Mouse (Mus musculus): ENCODE results near the gene Srgn. TPM values are rescaled to one million over a fixed set of nuclear protein-coding genes. Genes with fewer than 3 reads are reported as not detected.

Srgn gene
- polyA plus RNA-seq, 2 experiments = 23.7 to 82.6 TPM

DNA sequence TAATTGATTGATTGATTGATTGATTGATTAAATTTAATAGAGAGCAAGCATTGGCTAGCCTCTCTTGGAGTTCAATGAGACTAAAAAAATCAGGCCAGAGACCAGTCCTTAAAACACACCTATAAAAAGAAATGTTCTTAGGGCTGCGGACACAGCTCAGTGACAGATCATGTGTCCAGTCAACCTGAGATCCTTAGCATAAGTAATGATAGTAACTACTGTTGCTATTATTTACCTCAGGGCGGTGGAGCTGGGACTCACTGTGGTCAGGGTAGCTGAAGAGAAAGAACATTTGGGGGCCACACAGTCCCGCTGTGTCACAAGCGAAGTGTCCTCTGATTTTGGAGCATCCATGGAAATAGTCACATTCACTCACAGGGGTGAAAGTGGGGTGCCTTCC is 14.4 kb downstream of the Srgn start:
- H3K27ac ChIP-seq = no peak overlapping the region
- H3K9ac ChIP-seq (replicated peaks) = no peak overlapping the region
- 73% methylated on average over 4 of the region's 4 CpGs for WGBS (ENCODE audit: insufficient replicate concordance)
- no peak overlapping the region for H3K4me2 ChIP-seq (ENCODE audit: low read depth)
- no peak for ATAC-seq (ENCODE audit: insufficient read depth)
- H3K9me3 ChIP-seq (ENCODE audit: control insufficient read depth, low read length) = no peaks in the 10 kb centered on the region
- H3K4me1 ChIP-seq (replicated peaks; ENCODE audit: control insufficient read depth in 2 of 2, insufficient read depth in 2 of 2, low read length in 1 of 2) = peaks cover 3 to 28% of the 10 kb centered on the region in 2 experiments
- no peak for DNase-seq (ENCODE audit: low read depth in 3 of 3, low spot score in 3 of 3)
- TF ChIP-seq CTCF (IDR thresholded peaks at IDR 0.05; ENCODE audit: low read depth) (no peak), EP300 (IDR thresholded peaks at IDR 0.05; ENCODE audit: low read depth) (no peak)
- H3K4me3 ChIP-seq (ENCODE audit: insufficient read depth in 1 of 2, low read depth in 2 of 2, low read length in 2 of 2) = no peak overlapping the region
- no peaks in the 10 kb centered on the region for H3K27me3 ChIP-seq (ENCODE audit: control insufficient read depth, insufficient read depth, low read length)
- no peaks in the 10 kb centered on the region for H3K36me3 ChIP-seq (replicated peaks; ENCODE audit: control insufficient read depth, insufficient read depth, low read depth)

DNA sequence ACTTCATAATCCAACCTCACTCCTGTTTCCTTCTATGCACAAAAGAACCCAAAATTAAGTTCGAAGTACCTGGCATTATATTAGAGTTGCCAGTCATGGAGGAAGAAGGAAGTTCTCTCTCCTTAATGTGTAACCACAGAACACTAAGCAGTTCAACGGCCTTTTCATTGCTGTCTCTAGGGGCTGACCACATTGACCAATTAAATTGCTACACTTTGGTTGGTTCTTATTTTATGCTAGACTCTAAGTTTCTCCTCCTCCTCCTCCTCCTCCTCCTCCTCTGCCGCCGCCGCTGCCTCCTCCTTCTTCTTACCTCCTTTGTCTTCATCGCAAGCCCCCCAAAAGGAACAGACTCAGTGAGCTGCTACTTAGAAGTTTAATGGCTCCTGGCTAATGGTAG is 15.7 kb downstream of the Srgn start:
- Histone ChIP-seq H3K27me3 (ENCODE audit: control insufficient read depth, insufficient read depth, low read length) (no peaks in the 10 kb centered on the region), H3K9ac (replicated peaks) (no peak overlapping the region), H3K36me3 (replicated peaks; ENCODE audit: control insufficient read depth, insufficient read depth, low read depth) (no peaks in the 10 kb centered on the region), H3K4me2 (ENCODE audit: low read depth) (no peak overlapping the region), H3K4me1 (replicated peaks; ENCODE audit: control insufficient read depth in 2 of 2, insufficient read depth in 2 of 2, low read length in 1 of 2) (peaks cover 14 to 21% of the 10 kb centered on the region in 2 experiments), H3K4me3 (ENCODE audit: insufficient read depth in 1 of 2, low read depth in 2 of 2, low read length in 2 of 2) (no peak overlapping the region), H3K9me3 (ENCODE audit: control insufficient read depth, low read length) (no peaks in the 10 kb centered on the region), H3K27ac (no peak overlapping the region)
- 18% methylated on average over 6 of the region's 6 CpGs for WGBS (ENCODE audit: insufficient replicate concordance)
- ATAC-seq (ENCODE audit: insufficient read depth) = no peak
- DNase-seq (ENCODE audit: low read depth in 3 of 3, low spot score in 3 of 3) = no peak
- TF ChIP-seq EP300 (IDR thresholded peaks at IDR 0.05; ENCODE audit: low read depth) (no peak), CTCF (IDR thresholded peaks at IDR 0.05; ENCODE audit: low read depth) (no peak)

DNA sequence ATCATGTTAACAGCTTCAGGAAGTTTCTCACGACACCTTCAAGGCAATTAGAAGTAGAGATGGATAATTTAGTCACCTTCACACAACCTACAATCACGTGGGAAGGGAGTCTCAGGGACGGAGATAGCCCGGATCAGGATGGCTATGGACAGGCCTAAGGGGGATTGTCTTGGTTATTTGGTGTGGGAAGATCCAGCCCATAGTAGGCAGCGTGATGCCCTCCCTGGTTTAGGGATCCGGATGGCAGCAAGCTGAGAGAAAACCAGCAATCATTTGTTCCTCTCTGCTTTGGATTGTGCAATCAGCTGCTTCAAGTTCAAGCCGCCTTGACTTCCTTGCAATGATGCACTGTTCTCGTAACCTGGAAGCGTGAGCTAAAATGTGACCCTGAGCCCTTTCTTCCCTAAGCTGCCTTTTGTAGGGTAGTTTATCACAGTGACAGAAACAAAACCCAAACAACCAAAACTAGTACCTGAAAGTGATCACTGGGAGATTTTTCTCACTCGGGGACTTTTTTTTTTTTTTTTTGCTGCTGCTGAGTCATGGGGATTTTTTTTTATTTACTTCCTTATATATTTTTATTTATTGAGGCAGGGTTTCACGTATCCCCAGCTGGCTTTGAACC is 18.1 kb downstream of the Srgn start:
- H3K4me2 ChIP-seq (ENCODE audit: low read depth) = peak overlapping the region; percentile 81
- no peaks in the 10 kb centered on the region for H3K27me3 ChIP-seq (ENCODE audit: control insufficient read depth, insufficient read depth, low read length)
- TF ChIP-seq CTCF (IDR thresholded peaks at IDR 0.05; ENCODE audit: low read depth) (no peak), EP300 (IDR thresholded peaks at IDR 0.05; ENCODE audit: low read depth) (no peak)
- ATAC-seq (ENCODE audit: insufficient read depth) (no peak), DNase-seq (ENCODE audit: low read depth in 3 of 3, low spot score in 3 of 3) (no peak)
- WGBS (ENCODE audit: insufficient replicate concordance) = 42% methylated on average over 11 of the region's 11 CpGs
- no peaks in the 10 kb centered on the region for H3K9me3 ChIP-seq (ENCODE audit: control insufficient read depth, low read length)
- no peak overlapping the region for H3K4me3 ChIP-seq (ENCODE audit: insufficient read depth in 1 of 2, low read depth in 2 of 2, low read length in 2 of 2)
- no peak overlapping the region for H3K27ac ChIP-seq
- H3K9ac ChIP-seq (replicated peaks) = no peak overlapping the region
- H3K36me3 ChIP-seq (replicated peaks; ENCODE audit: control insufficient read depth, insufficient read depth, low read depth) = no peaks in the 10 kb centered on the region
- H3K4me1 ChIP-seq (replicated peaks; ENCODE audit: control insufficient read depth in 2 of 2, insufficient read depth in 2 of 2, low read length in 1 of 2) = peaks cover 33 to 43% of the 10 kb centered on the region in 2 experiments

DNA sequence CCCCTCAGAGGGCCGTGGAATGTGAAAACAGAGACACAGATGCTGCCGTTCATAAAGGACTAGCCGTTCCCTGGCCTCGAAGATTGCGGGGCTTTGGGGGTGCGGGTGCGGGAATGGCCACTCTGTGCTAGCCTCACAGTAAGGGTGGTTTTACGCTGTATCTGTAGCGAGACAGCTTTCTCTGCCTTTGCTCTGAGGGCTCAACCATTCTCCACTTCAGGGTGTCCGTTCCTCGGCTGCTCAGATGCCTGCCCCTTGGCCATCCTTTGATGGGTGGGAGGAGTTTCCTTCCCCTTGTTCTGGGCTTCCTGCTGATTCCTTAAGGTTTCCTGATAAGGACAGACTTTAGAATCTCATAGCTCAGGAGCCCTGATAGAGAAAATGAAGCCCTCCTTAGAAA is 18.8 kb downstream of the Srgn start:
- Histone ChIP-seq H3K9me3 (ENCODE audit: control insufficient read depth, low read length) (no peaks in the 10 kb centered on the region), H3K27ac (no peak overlapping the region), H3K4me2 (ENCODE audit: low read depth) (peak overlapping the region; percentile 81), H3K9ac (replicated peaks) (peak overlapping the region; percentile 73), H3K27me3 (ENCODE audit: control insufficient read depth, insufficient read depth, low read length) (no peaks in the 10 kb centered on the region), H3K4me1 (replicated peaks; ENCODE audit: control insufficient read depth in 2 of 2, insufficient read depth in 2 of 2, low read length in 1 of 2) (peaks cover 39 to 48% of the 10 kb centered on the region in 2 experiments), H3K4me3 (ENCODE audit: insufficient read depth in 1 of 2, low read depth in 2 of 2, low read length in 2 of 2) (peak overlapping the region; percentile 54 to 67), H3K36me3 (replicated peaks; ENCODE audit: control insufficient read depth, insufficient read depth, low read depth) (no peaks in the 10 kb centered on the region)
- no peak for TF ChIP-seq CTCF (IDR thresholded peaks at IDR 0.05; ENCODE audit: low read depth)
- no peak for TF ChIP-seq EP300 (IDR thresholded peaks at IDR 0.05; ENCODE audit: low read depth)
- WGBS (ENCODE audit: insufficient replicate concordance) = 2% methylated on average over 11 of the region's 11 CpGs
- ATAC-seq (ENCODE audit: insufficient read depth) = no peak
- DNase-seq (ENCODE audit: low read depth in 3 of 3, low spot score in 3 of 3) = no peak

DNA sequence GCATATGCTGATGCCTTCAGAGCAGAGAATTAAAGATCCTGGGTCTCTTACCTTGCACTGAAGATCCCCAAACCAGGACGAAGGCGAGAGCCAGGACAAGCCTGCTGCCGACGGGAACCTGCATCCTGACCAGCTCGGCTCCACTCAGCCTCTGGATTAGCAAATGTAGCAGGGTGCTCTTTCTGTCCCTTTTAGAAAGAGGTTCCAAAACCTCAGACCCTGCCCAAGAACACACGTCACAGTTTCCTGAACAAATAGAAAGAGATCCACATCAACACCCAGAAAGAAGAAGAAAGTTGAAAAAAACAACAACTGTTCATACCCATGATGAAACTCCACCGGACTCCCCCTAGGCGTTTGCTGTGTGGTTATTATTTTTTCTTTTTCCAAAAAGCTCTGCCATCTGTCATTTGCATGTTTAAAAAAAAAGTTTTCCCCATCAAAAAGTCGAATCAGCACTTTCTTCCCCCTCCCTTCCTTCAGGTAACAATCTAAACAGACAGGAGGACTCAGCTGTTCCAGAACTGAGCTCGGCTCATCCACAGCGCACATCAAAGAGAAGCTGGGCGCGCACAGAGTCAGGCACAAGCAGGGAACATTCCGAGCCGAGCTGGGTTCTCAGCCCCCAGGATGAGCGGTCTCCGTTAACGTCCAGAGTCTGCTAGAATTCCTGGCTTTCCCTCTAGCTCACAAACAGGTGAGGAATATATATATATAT is 19.5 kb downstream of the Srgn start:
- Histone ChIP-seq H3K4me2 (ENCODE audit: low read depth) (peak overlapping the region; percentile 81), H3K4me1 (replicated peaks; ENCODE audit: control insufficient read depth in 2 of 2, insufficient read depth in 2 of 2, low read length in 1 of 2) (peaks cover 46 to 53% of the 10 kb centered on the region in 2 experiments), H3K27me3 (ENCODE audit: control insufficient read depth, insufficient read depth, low read length) (no peaks in the 10 kb centered on the region), H3K27ac (peak overlapping the region; percentile 66), H3K9ac (replicated peaks) (peak overlapping the region; percentile 73), H3K36me3 (replicated peaks; ENCODE audit: control insufficient read depth, insufficient read depth, low read depth) (no peaks in the 10 kb centered on the region), H3K4me3 (ENCODE audit: insufficient read depth in 1 of 2, low read depth in 2 of 2, low read length in 2 of 2) (peak overlapping the region; percentile 44 to 54), H3K9me3 (ENCODE audit: control insufficient read depth, low read length) (no peaks in the 10 kb centered on the region)
- no peak for TF ChIP-seq CTCF (IDR thresholded peaks at IDR 0.05; ENCODE audit: low read depth)
- TF ChIP-seq EP300 (IDR thresholded peaks at IDR 0.05; ENCODE audit: low read depth) = no peak
- 2% methylated on average over 18 of the region's 18 CpGs for WGBS (ENCODE audit: insufficient replicate concordance)
- DNase-seq (ENCODE audit: low read depth in 3 of 3, low spot score in 3 of 3) = no peak
- ATAC-seq (ENCODE audit: insufficient read depth) = peak; percentile 44; the same call in 1 of the 2 replicates

Measured in liver, embryonic 14.5 days (tissue).